ENCODE assay signal across 9 mouse cellular contexts in the genomic region with DNA sequence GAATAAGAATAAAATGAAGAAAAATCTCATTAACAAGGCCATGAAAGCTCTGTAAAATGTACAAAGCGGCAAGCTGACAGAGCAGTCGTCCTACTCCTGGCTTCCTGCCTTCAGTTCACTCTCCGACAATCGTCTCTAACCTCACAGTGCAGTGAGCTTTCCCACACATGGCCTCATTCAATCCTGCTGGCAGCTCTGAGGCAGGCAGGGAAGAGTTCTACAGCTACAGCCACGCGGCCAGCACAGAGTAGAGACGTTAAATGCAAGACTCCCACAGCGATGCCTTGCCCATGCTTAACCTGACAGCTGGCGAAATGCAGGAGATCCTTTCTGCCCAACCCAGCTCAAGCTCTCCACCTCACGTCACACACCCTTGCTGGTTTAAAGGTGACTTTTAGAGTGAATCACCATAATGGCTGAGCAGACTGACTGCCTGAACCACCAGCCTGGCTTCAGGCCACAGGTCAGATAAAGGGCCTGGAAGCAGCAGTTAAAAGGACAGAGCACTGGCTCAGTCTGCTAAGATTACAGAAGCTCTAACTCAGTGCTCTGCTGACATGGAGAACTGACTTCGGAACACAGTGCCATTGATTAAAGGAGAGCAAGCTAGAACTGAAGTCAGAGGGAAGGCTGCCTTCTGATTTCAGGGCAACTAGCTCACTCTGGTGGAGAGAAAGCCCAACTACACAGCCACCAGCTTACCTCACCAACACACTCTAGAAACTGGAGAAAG. TPM values are rescaled to one million over a fixed set of nuclear protein-coding genes. Genes with fewer than 3 reads are reported as not detected.
DNase-seq lines count a peak whose midpoint lies in the region; ATAC-seq lines count a peak whose summit lies in the region.
"Had no signal": no experiment of that assay in that cellular context is flagged by ENCODE, and none has a peak within 500 bp of the region (broad histone marks: within the 10 kb centered on the region; RNA-seq: fewer than 3 reads in every experiment).

No protein-coding gene starts in this region.

- no peak overlapping the region for H3K9ac ChIP-seq in hindbrain, embryonic 16.5 days (ENCODE audit: low read depth, low read length)
- no peak overlapping the region for H3K9ac ChIP-seq in stomach, embryonic 15.5 days

- H3K4me2 ChIP-seq in hindbrain, embryonic 16.5 days (ENCODE audit: low read length), result no peak overlapping the region
- H3K4me2 ChIP-seq in stomach, embryonic 15.5 days, result peak overlapping the region; percentile 9; the same call in 1 of the 2 replicates

- WGBS in hindbrain, embryonic 16.5 days, result 45% methylated on average over 11 of the region's 11 CpGs
- 43% methylated on average over 11 of the region's 11 CpGs for WGBS in stomach, embryonic 15.5 days

- H3K4me1 ChIP-seq in hindbrain, embryonic 16.5 days (ENCODE audit: control insufficient read depth, insufficient read depth, low read depth, low read length), result peaks cover 8% of the 10 kb centered on the region
- 0 out of 2 replicates have a peak, but pooled peaks cover 4% of the 10 kb centered on the region for H3K4me1 ChIP-seq in stomach, embryonic 15.5 days

- H3K4me3 ChIP-seq in hindbrain, embryonic 16.5 days (ENCODE audit: low read length), result no peak overlapping the region
- H3K4me3 ChIP-seq in stomach, embryonic 15.5 days (replicated peaks), result no peak overlapping the region
- H3K4me3 ChIP-seq: megakaryocyte, embryonic 14.5 days had no signal

- H3K27me3 ChIP-seq in hindbrain, embryonic 16.5 days (replicated peaks; ENCODE audit: control insufficient read depth, insufficient read depth, low read length), result no peaks in the 10 kb centered on the region
- H3K27me3 ChIP-seq in stomach, embryonic 15.5 days (replicated peaks), result no peaks in the 10 kb centered on the region
- H3K27me3 ChIP-seq: megakaryocyte, embryonic 14.5 days had no signal

- no peaks in the 10 kb centered on the region for H3K36me3 ChIP-seq in hindbrain, embryonic 16.5 days (ENCODE audit: control insufficient read depth, insufficient read depth, low read length)
- H3K36me3 ChIP-seq in stomach, embryonic 15.5 days, result no peaks in the 10 kb centered on the region

- DNase-seq in cerebellum, adult 11-12 months, result no peak
- peak; percentile 77 to 82 for DNase-seq in cerebellum, postnatal 10 days
- peak; percentile 28 to 37 for DNase-seq in frontal cortex, postnatal 25 days (ENCODE audit: low spot score in 2 of 2)
- peak; percentile 41 for DNase-seq in left cerebral cortex, adult 11 months (ENCODE audit: low spot score)

- ATAC-seq in cerebellum, adult (ENCODE audit: insufficient number of reproducible peaks, low FRiP score, low TSS enrichment), result peak; percentile 71
- peak; percentile 94 for ATAC-seq in hindbrain, embryonic 16.5 days
- peak; percentile 69; the same call in 1 of the 2 replicates for ATAC-seq in megakaryocyte-erythroid progenitor cell, adult 5-6 weeks (replicated peaks; ENCODE audit: low FRiP score, low TSS enrichment, poor library complexity, severe bottlenecking)
- peak; percentile 76 for ATAC-seq in stomach, embryonic 15.5 days (ENCODE audit: insufficient read depth, low FRiP score, low read depth)

- H3K9me3 ChIP-seq in hindbrain, embryonic 16.5 days (ENCODE audit: control insufficient read depth, low read length), result no peaks in the 10 kb centered on the region
- no peaks in the 10 kb centered on the region for H3K9me3 ChIP-seq in stomach, embryonic 15.5 days
- H3K9me3 ChIP-seq: megakaryocyte, embryonic 14.5 days had no signal

- no peak overlapping the region for H3K27ac ChIP-seq in hindbrain, embryonic 16.5 days (ENCODE audit: low read depth, low read length)
- H3K27ac ChIP-seq in stomach, embryonic 15.5 days, result no peak overlapping the region; the same call in 1 of the 2 replicates

RNA-seq across cellular contexts. Expression of a gene that starts 25.3 kb away (rescaled TPM):
- 8.9 and 10.1 TPM in 2 replicates for polyA plus RNA-seq in hindbrain, embryonic 16.5 days (2015; fragmentation: Nextera tagmentation; extraction: Ambion mirVana)
- total RNA-seq in megakaryocyte-erythroid progenitor cell, adult 5-6 weeks (2014; fragmentation: Nextera tagmentation), result 13.0 and 20.7 TPM in 2 replicates
- total RNA-seq in megakaryocyte-erythroid progenitor cell, adult 5-6 weeks (2017), result 15.1 and 18.4 TPM in 2 replicates
- 15.6 and 17.2 TPM in 2 replicates for polyA plus RNA-seq in stomach, embryonic 15.5 days (2015; fragmentation: Nextera tagmentation; extraction: Ambion mirVana)

RNA-seq across cellular contexts. Expression of a gene that starts 58.9 kb away (rescaled TPM):
- 1.1 and 2.5 TPM in 2 replicates for polyA plus RNA-seq in hindbrain, embryonic 16.5 days (2015; fragmentation: Nextera tagmentation; extraction: Ambion mirVana)
- total RNA-seq in megakaryocyte-erythroid progenitor cell, adult 5-6 weeks (2014; fragmentation: Nextera tagmentation), result not detected in 2 replicates
- not detected in 2 replicates for total RNA-seq in megakaryocyte-erythroid progenitor cell, adult 5-6 weeks (2017)
- 1.6 and 2.1 TPM in 2 replicates for polyA plus RNA-seq in stomach, embryonic 15.5 days (2015; fragmentation: Nextera tagmentation; extraction: Ambion mirVana)
